ENCODE assay signal across 7 mouse cellular contexts in genomic region chr5:99202074-99202837, GRCm38 (mm10).
A peak's percentile ranks its signal among the peaks of the same experiment; 100 is the strongest.
DNase-seq lines count a peak whose midpoint lies in the region; ATAC-seq and TF ChIP-seq lines count a peak whose summit lies in the region.

No protein-coding gene starts in this region.

- no peaks in the 10 kb centered on the region for H3K9me3 ChIP-seq in forebrain, embryonic 13.5 days (replicated peaks)
- H3K9me3 ChIP-seq in hindbrain, embryonic 13.5 days: no peaks in the 10 kb centered on the region; the same call in 1 of the 2 replicates
- H3K9me3 ChIP-seq in lung, postnatal 0 days (ENCODE audit: low read length): no peaks in the 10 kb centered on the region

- H3K27me3 ChIP-seq in forebrain, embryonic 13.5 days: no peaks in the 10 kb centered on the region; the same call in 1 of the 2 replicates
- peaks cover 11% of the 10 kb centered on the region for H3K27me3 ChIP-seq in hindbrain, embryonic 13.5 days
- H3K27me3 ChIP-seq in lung, postnatal 0 days (replicated peaks; ENCODE audit: insufficient read depth, low read length): no peaks in the 10 kb centered on the region

- H3K36me3 ChIP-seq in forebrain, embryonic 13.5 days (ENCODE audit: poor library complexity, severe bottlenecking): no peaks in the 10 kb centered on the region
- no peaks in the 10 kb centered on the region for H3K36me3 ChIP-seq in hindbrain, embryonic 13.5 days
- no peaks in the 10 kb centered on the region for H3K36me3 ChIP-seq in lung, postnatal 0 days (ENCODE audit: insufficient read depth, low read length)

- peak; percentile 75 for ATAC-seq in forebrain, embryonic 13.5 days
- ATAC-seq in hindbrain, embryonic 13.5 days (ENCODE audit: low FRiP score): peak; percentile 61; the same call in 1 of the 2 replicates
- ATAC-seq in lung, postnatal 0 days: peak; percentile 59; the same call in 1 of the 2 replicates

- no peak overlapping the region for H3K4me3 ChIP-seq in forebrain, embryonic 13.5 days
- H3K4me3 ChIP-seq in hindbrain, embryonic 13.5 days: no peak overlapping the region
- no peak overlapping the region for H3K4me3 ChIP-seq in lung, postnatal 0 days (ENCODE audit: low read depth, low read length)

- no peak overlapping the region for H3K27ac ChIP-seq in forebrain, embryonic 13.5 days
- H3K27ac ChIP-seq in hindbrain, embryonic 13.5 days: no peak overlapping the region
- H3K27ac ChIP-seq in lung, postnatal 0 days (ENCODE audit: low read length): no peak overlapping the region

- no peak for TF ChIP-seq EP300 in lung, postnatal 0 days (IDR thresholded peaks at IDR 0.05)

- 57% methylated on average over 15 of the region's 15 CpGs for WGBS in forebrain, embryonic 13.5 days
- WGBS in hindbrain, embryonic 13.5 days: 56% methylated on average over 15 of the region's 15 CpGs
- 53% methylated on average over 15 of the region's 15 CpGs for WGBS in lung, postnatal 0 days

- peak; percentile 68 for TF ChIP-seq CTCF in lung, postnatal 0 days (IDR thresholded peaks at IDR 0.05)

- H3K4me1 ChIP-seq in forebrain, embryonic 13.5 days: no peaks in the 10 kb centered on the region
- no peaks in the 10 kb centered on the region for H3K4me1 ChIP-seq in hindbrain, embryonic 13.5 days (replicated peaks)
- no peaks in the 10 kb centered on the region for H3K4me1 ChIP-seq in lung, postnatal 0 days (ENCODE audit: insufficient read depth, low read depth, low read length)

- no peak overlapping the region for H3K9ac ChIP-seq in forebrain, embryonic 13.5 days
- H3K9ac ChIP-seq in hindbrain, embryonic 13.5 days: no peak overlapping the region
- H3K9ac ChIP-seq in lung, postnatal 0 days (replicated peaks; ENCODE audit: low read depth): no peak overlapping the region

- peak; percentile 80 for DNase-seq in Muller cell, postnatal 12 days (ENCODE audit: inconsistent ontology term)
- DNase-seq in c-Kit-positive CD71-negative TER-119-negative erythroid progenitor cells, embryonic 14.5 days (ENCODE audit: low read depth): peak; percentile 35
- peak; percentile 52 for DNase-seq in layer of hippocampus, adult 9-11 months
- DNase-seq in lung, postnatal 0 days (ENCODE audit: low spot score): peak; percentile 77
- peak; percentile 53 for DNase-seq in retina, adult 2 months (ENCODE audit: low read depth, low spot score)

- peak overlapping the region; percentile 36 for H3K4me2 ChIP-seq in forebrain, embryonic 13.5 days
- peak overlapping the region; percentile 31; the same call in 1 of the 2 replicates for H3K4me2 ChIP-seq in hindbrain, embryonic 13.5 days
- peak overlapping the region; percentile 32 for H3K4me2 ChIP-seq in lung, postnatal 0 days (replicated peaks; ENCODE audit: low read depth, low read length)
